Mouse (Mus musculus): ENCODE data around the gene 6820408C15Rik.

GRCm38 (mm10) chr2:152490038-152490437 is 74.7 kb downstream of the 6820408C15Rik start, which contains the start of gene Defb22:
- no peak for TF ChIP-seq HCFC1 (IDR thresholded peaks at IDR 0.05; ENCODE audit: borderline replicate concordance, insufficient read depth, low read length)
- TF ChIP-seq ZNF384 (IDR thresholded peaks at IDR 0.05; ENCODE audit: low read depth, low read length), result no peak
- TF ChIP-seq ZC3H11A (IDR thresholded peaks at IDR 0.05; ENCODE audit: borderline replicate concordance, low read depth, low read length), result no peak
- TF ChIP-seq CHD2 (IDR thresholded peaks at IDR 0.05; ENCODE audit: low read depth, low read length), result no peak
- TF ChIP-seq MAFK (IDR thresholded peaks at IDR 0.05; ENCODE audit: insufficient read depth, low read depth, low read length), result no peak

All from ES-E14 (cell line).